Mouse (Mus musculus) megakaryocyte, adult 5-6 weeks (primary cell): ENCODE data around the gene Fsd1l. TPM values are rescaled to one million over a fixed set of nuclear protein-coding genes. Genes with fewer than 3 reads are reported as not detected.
"Not testable (repeated sequence)": the region's sequence is repeated elsewhere in the genome, so short reads cannot be mapped to it uniquely, and the experiment has no call there.

Experiments
- ATAC-seq: 2 replicates; pipeline ENCODE4 v1.8.0; 2016; ENCODE audit warnings: mild to moderate bottlenecking, inconsistent platforms; ENCODE audit not compliant: poor library complexity, severe bottlenecking
- total RNA-seq, 2 experiments: library from RNA; stranded (forward) in 1 of 2; stranded (reverse) in 1 of 2; fragments of 153-499, 151-499 nt in 1 of 2; fragments of 221-1000, 200-1000 nt in 1 of 2; gene quantifications; 2 replicates each; pipeline versions ENCODE4 v1.2.3 to v1.2.4; 2015 to 2017

Gene Fsd1l
- total RNA-seq, 2 experiments from 2014 or later = 7.4 to 10.2 TPM

GRCm38 (mm10) chr4:53726100-53726499 lies 94.8 kb downstream of the Fsd1l start:
- not testable (repeated sequence) for ATAC-seq

- no peak for ATAC-seq
Observed at GRCm38 (mm10) chr4:53728121-53728520, 96.8 kb downstream of the Fsd1l start.

- ATAC-seq = peak; percentile 82
Observed at GRCm38 (mm10) chr4:53738956-53739616, 107.8 kb downstream of the Fsd1l start.

GRCm38 (mm10) chr4:53749831-53750230 lies 118.6 kb downstream of the Fsd1l start:
- ATAC-seq = no peak

GRCm38 (mm10) chr4:53750391-53751120 lies 119.3 kb downstream of the Fsd1l start:
- ATAC-seq = no peak

Other genes starting within 250 kb of the Fsd1l start
- 11.8 and 12.4 TPM in 2 replicates for gene Slc44a1, start 191.1 kb upstream of the Fsd1l start, total RNA-seq (2015)
- gene Slc44a1, start 191.1 kb upstream of the Fsd1l start, total RNA-seq (2017) = 9.1 and 10.1 TPM in 2 replicates
- 2.5 and 3.9 TPM in 2 replicates for gene Fktn, start 82.5 kb downstream of the Fsd1l start, total RNA-seq (2015)
- 2.0 and 2.5 TPM in 2 replicates for gene Fktn, start 82.5 kb downstream of the Fsd1l start, total RNA-seq (2017)
- 0.07 and 0.39 TPM in 2 replicates for gene Tal2, start 148.2 kb downstream of the Fsd1l start, total RNA-seq (2015)
- 0.48 and 0.65 TPM in 2 replicates for gene Tal2, start 148.2 kb downstream of the Fsd1l start, total RNA-seq (2017)
- 37.6 and 39.2 TPM in 2 replicates for gene Tmem38b, start 194.6 kb downstream of the Fsd1l start, total RNA-seq (2015)
- gene Tmem38b, start 194.6 kb downstream of the Fsd1l start, total RNA-seq (2017) = 15.3 and 18.3 TPM in 2 replicates